In genomic region chr19:23139756-23140470, GRCm38 (mm10) we compare ENCODE assay signal across 8 mouse cellular contexts. TPM values are rescaled to one million over a fixed set of nuclear protein-coding genes. Genes with fewer than 3 reads are reported as not detected.
A peak's percentile ranks its signal among the peaks of the same experiment; 100 is the strongest.
DNase-seq lines count a peak whose midpoint lies in the region; ATAC-seq and TF ChIP-seq lines count a peak whose summit lies in the region.

No protein-coding gene starts in this region.

- H3K79me2 ChIP-seq in macrophage (ENCODE audit: inconsistent target), result no peaks in the 10 kb centered on the region; the same call in 1 of the 2 replicates

- intact Hi-C loops in left cerebral cortex, adult 2 months (cut with DNase I), result no loop called here

- peaks cover 25% of the 10 kb centered on the region for H3K27me3 ChIP-seq in embryonic facial prominence, embryonic 11.5 days (ENCODE audit: control insufficient read depth, insufficient read depth, low read length)
- no peaks in the 10 kb centered on the region for H3K27me3 ChIP-seq in intestine, postnatal 0 days (replicated peaks; ENCODE audit: control insufficient read depth, insufficient read depth, low read length)

- WGBS in embryonic facial prominence, embryonic 11.5 days, result 46% methylated on average over 12 of the region's 12 CpGs
- 27% methylated on average over 12 of the region's 12 CpGs for WGBS in intestine, postnatal 0 days
- WGBS in macrophage (ENCODE audit: missing documents), result 41% methylated on average over 8 of the region's 12 CpGs

- no peak for DNase-seq in left cerebral cortex, adult 2 months (ENCODE audit: extremely low spot score in 1 of 2, low spot score in 2 of 2)
- DNase-seq in left cerebral cortex, adult 9 months (ENCODE audit: low spot score in 2 of 2), result no peak
- no peak for DNase-seq in embryonic facial prominence, embryonic 11.5 days (ENCODE audit: low spot score)
- DNase-seq in frontal cortex, adult 2 months (ENCODE audit: extremely low spot score in 1 of 2, low spot score in 1 of 2), result no peak
- DNase-seq in urinary bladder, postnatal 36 days (ENCODE audit: low spot score in 2 of 2), result no peak
- no peak for DNase-seq in left cerebral cortex, adult 8-10 months (ENCODE audit: low spot score in 2 of 2)

- no peaks in the 10 kb centered on the region for H3K36me3 ChIP-seq in embryonic facial prominence, embryonic 11.5 days (replicated peaks; ENCODE audit: control insufficient read depth, insufficient read depth, low read depth, low read length)
- no peaks in the 10 kb centered on the region for H3K36me3 ChIP-seq in intestine, postnatal 0 days (ENCODE audit: control insufficient read depth, insufficient read depth)
- H3K36me3 ChIP-seq in macrophage (ENCODE audit: inconsistent target), result no peaks in the 10 kb centered on the region

- peaks cover 11% of the 10 kb centered on the region for H3K4me1 ChIP-seq in embryonic facial prominence, embryonic 11.5 days (ENCODE audit: control insufficient read depth, insufficient read depth, low read length)
- 0 out of 2 replicates have a peak, but pooled peaks cover 7% of the 10 kb centered on the region for H3K4me1 ChIP-seq in intestine, postnatal 0 days (replicated peaks; ENCODE audit: control insufficient read depth, insufficient read depth, low read length)

- 0 out of 2 replicates have a peak overlapping the region, but pooled peaks have one; percentile 1 for H3K9ac ChIP-seq in embryonic facial prominence, embryonic 11.5 days (replicated peaks; ENCODE audit: low read length)
- 0 out of 2 replicates have a peak overlapping the region, but pooled peaks have one; percentile 92 for H3K9ac ChIP-seq in intestine, postnatal 0 days (ENCODE audit: low read depth, low read length)

- peak overlapping the region; percentile 98 for H3K4me2 ChIP-seq in embryonic facial prominence, embryonic 11.5 days (ENCODE audit: low read depth, low read length)
- H3K4me2 ChIP-seq in intestine, postnatal 0 days (replicated peaks; ENCODE audit: low read depth), result peak overlapping the region; percentile 77

- TF ChIP-seq CTCF in left cerebral cortex, adult 2 months (IDR thresholded peaks at IDR 0.05), result no peak
- TF ChIP-seq CTCF in intestine, postnatal 0 days (IDR thresholded peaks at IDR 0.05; ENCODE audit: low read depth), result no peak

- no peak for ATAC-seq in embryonic facial prominence, embryonic 11.5 days (replicated peaks; ENCODE audit: insufficient number of reproducible peaks, low FRiP score, low TSS enrichment, low read depth)
- ATAC-seq in intestine, postnatal 0 days, result peak; percentile 18

- H3K4me3 ChIP-seq in left cerebral cortex, adult 2 months, result peak overlapping the region; percentile 86
- H3K4me3 ChIP-seq in embryonic facial prominence, embryonic 11.5 days (ENCODE audit: low read depth, low read length), result peak overlapping the region; percentile 53
- peak overlapping the region; percentile 80 for H3K4me3 ChIP-seq in intestine, postnatal 0 days (ENCODE audit: low read depth, low read length)
- peak overlapping the region; percentile 37 for H3K4me3 ChIP-seq in macrophage (ENCODE audit: inconsistent target)

- peak overlapping the region; percentile 99 for H3K27ac ChIP-seq in left cerebral cortex, adult 2 months
- no peak overlapping the region for H3K27ac ChIP-seq in embryonic facial prominence, embryonic 11.5 days (replicated peaks; ENCODE audit: low read depth, low read length)
- H3K27ac ChIP-seq in intestine, postnatal 0 days (ENCODE audit: low read depth, low read length), result peak overlapping the region; percentile 98
- H3K27ac ChIP-seq in macrophage, result peak overlapping the region; percentile 31

- no peaks in the 10 kb centered on the region for H3K9me3 ChIP-seq in embryonic facial prominence, embryonic 11.5 days (replicated peaks; ENCODE audit: control insufficient read depth, low read length)
- no peaks in the 10 kb centered on the region for H3K9me3 ChIP-seq in intestine, postnatal 0 days (ENCODE audit: control insufficient read depth)

RNA-seq across cellular contexts. Expression of gene Klf9, which starts 1.1 kb away (rescaled TPM):
- total RNA-seq in left cerebral cortex, adult 2 months (2021), result 100 to 1,000 TPM; 200 to 205 TPM
- polyA plus RNA-seq in embryonic facial prominence, embryonic 11.5 days (2014; fragmentation: Nextera tagmentation; extraction: Ambion mirVana), result 0.81 and 1.0 TPM in 2 replicates
- 12.1 and 15.3 TPM in 2 replicates for polyA plus RNA-seq in intestine, postnatal 0 days (2015; fragmentation: Nextera tagmentation; extraction: Ambion mirVana)
- total RNA-seq in macrophage (2018; cell fraction: chromatin; rRNA removed), result 1 to 10 TPM in 15 of 26 experiments, under 1 TPM in 10, not detected in 1; 0.15 to 5.0 (median 1.1) TPM
- total RNA-seq in macrophage (2018; cell fraction: cytosol; rRNA removed), result 1 to 10 TPM in 18 of 26 experiments, under 1 TPM in 8; 0.53 to 5.8 (median 2.2) TPM
- total RNA-seq in macrophage (2018; cell fraction: nucleus; rRNA removed), result 1 to 10 TPM in 19 of 26 experiments, under 1 TPM in 7; 0.55 to 6.4 (median 1.9) TPM
- 1.3 to 3.5 TPM (median 2.7 TPM) in 3 replicates for polyA plus RNA-seq in macrophage (2018)
- polyA plus RNA-seq in frontal cortex, adult 2 months (2012; rRNA removed), result 87.8 and 94.2 TPM in 2 replicates
- 100 to 1,000 TPM; 162 to 191 (median 170) TPM for total RNA-seq in left cerebral cortex, adult 8-10 months (2022)
